In genomic region chr10:7582157-7582890, GRCm38 (mm10) we compare ENCODE assay signal across 12 mouse cellular contexts. TPM values are rescaled to one million over a fixed set of nuclear protein-coding genes. Genes with fewer than 3 reads are reported as not detected.
DNase-seq lines count a peak whose midpoint lies in the region; ATAC-seq and TF ChIP-seq lines count a peak whose summit lies in the region.
"Had no signal": no experiment of that assay in that cellular context is flagged by ENCODE, and none has a peak within 500 bp of the region (broad histone marks: within the 10 kb centered on the region; RNA-seq: fewer than 3 reads in every experiment).

No protein-coding gene starts in this region.

- H3K4me1 ChIP-seq in liver, postnatal 0 days (ENCODE audit: insufficient read depth) = no peaks in the 10 kb centered on the region
- no peaks in the 10 kb centered on the region for H3K4me1 ChIP-seq in liver, embryonic 12.5 days
- H3K4me1 ChIP-seq in limb, embryonic 15.5 days = no peaks in the 10 kb centered on the region
- H3K4me1 ChIP-seq: embryonic facial prominence, embryonic 15.5 days; kidney, embryonic 15.5 days; liver, embryonic 13.5 days had no signal

- H3K27me3 ChIP-seq in liver, postnatal 0 days (ENCODE audit: insufficient read depth, low read length) = no peaks in the 10 kb centered on the region
- 0 out of 2 replicates have a peak, but pooled peaks cover 2% of the 10 kb centered on the region for H3K27me3 ChIP-seq in liver, embryonic 12.5 days (replicated peaks)
- peaks cover 8% of the 10 kb centered on the region; the same call in 1 of the 2 replicates for H3K27me3 ChIP-seq in limb, embryonic 15.5 days
- H3K27me3 ChIP-seq: embryonic facial prominence, embryonic 15.5 days; liver, embryonic 13.5 days had no signal

- no peaks in the 10 kb centered on the region for H3K36me3 ChIP-seq in liver, postnatal 0 days (replicated peaks; ENCODE audit: insufficient read depth, low read length)
- no peaks in the 10 kb centered on the region for H3K36me3 ChIP-seq in liver, embryonic 12.5 days
- H3K36me3 ChIP-seq in limb, embryonic 15.5 days = no peaks in the 10 kb centered on the region
- H3K36me3 ChIP-seq: embryonic facial prominence, embryonic 15.5 days; kidney, embryonic 15.5 days; liver, embryonic 13.5 days had no signal

- WGBS in liver, postnatal 0 days (ENCODE audit: insufficient replicate concordance) = 21% methylated on average over 11 of the region's 11 CpGs
- 23% methylated on average over 11 of the region's 11 CpGs for WGBS in liver, embryonic 12.5 days (ENCODE audit: insufficient replicate concordance)
- 38% methylated on average over 11 of the region's 11 CpGs for WGBS in limb, embryonic 15.5 days

- peak; percentile 5 for DNase-seq in embryo, embryonic 11 days
- DNase-seq in embryo, embryonic 9.5 days (ENCODE audit: extremely low spot score) = no peak
- DNase-seq in liver, postnatal 0 days = no peak
- DNase-seq in thymus, postnatal 25 days = peak; percentile 70
- no peak for DNase-seq in urinary bladder, postnatal 10 days (ENCODE audit: low spot score)
- DNase-seq in gastrocnemius, adult 8-10 months (ENCODE audit: low spot score in 2 of 2) = no peak
- DNase-seq: liver, embryonic 13.5 days; right cerebral cortex, postnatal 25 days had no signal

- no peaks in the 10 kb centered on the region for H3K9me3 ChIP-seq in liver, postnatal 0 days (ENCODE audit: low read length)
- no peaks in the 10 kb centered on the region for H3K9me3 ChIP-seq in liver, embryonic 12.5 days (replicated peaks)
- H3K9me3 ChIP-seq in limb, embryonic 15.5 days = no peaks in the 10 kb centered on the region
- H3K9me3 ChIP-seq: embryonic facial prominence, embryonic 15.5 days; kidney, embryonic 15.5 days; liver, embryonic 13.5 days had no signal

- no peak overlapping the region for H3K9ac ChIP-seq in liver, postnatal 0 days (replicated peaks)
- no peak overlapping the region for H3K9ac ChIP-seq in liver, embryonic 12.5 days
- H3K9ac ChIP-seq in limb, embryonic 15.5 days = no peak overlapping the region
- H3K9ac ChIP-seq: embryonic facial prominence, embryonic 15.5 days; kidney, embryonic 15.5 days; liver, embryonic 13.5 days had no signal

- TF ChIP-seq CTCF in liver, postnatal 0 days (IDR thresholded peaks at IDR 0.05; ENCODE audit: low read depth) = no peak

- H3K4me2 ChIP-seq in liver, postnatal 0 days (ENCODE audit: low read depth, low read length) = no peak overlapping the region
- no peak overlapping the region for H3K4me2 ChIP-seq in liver, embryonic 12.5 days
- no peak overlapping the region for H3K4me2 ChIP-seq in limb, embryonic 15.5 days
- H3K4me2 ChIP-seq: embryonic facial prominence, embryonic 15.5 days; kidney, embryonic 15.5 days; liver, embryonic 13.5 days had no signal

- no peak overlapping the region for H3K4me3 ChIP-seq in liver, postnatal 0 days (ENCODE audit: low read depth, low read length)
- no peak overlapping the region for H3K4me3 ChIP-seq in liver, embryonic 12.5 days
- no peak overlapping the region for H3K4me3 ChIP-seq in limb, embryonic 15.5 days
- H3K4me3 ChIP-seq: embryonic facial prominence, embryonic 15.5 days; kidney, embryonic 15.5 days; liver, embryonic 13.5 days had no signal

- no peak overlapping the region for H3K27ac ChIP-seq in liver, postnatal 0 days (ENCODE audit: low read depth)
- no peak overlapping the region for H3K27ac ChIP-seq in liver, embryonic 12.5 days
- H3K27ac ChIP-seq in limb, embryonic 15.5 days = no peak overlapping the region
- H3K27ac ChIP-seq: embryonic facial prominence, embryonic 15.5 days; kidney, embryonic 15.5 days; liver, embryonic 13.5 days had no signal

- no peak for TF ChIP-seq EP300 in liver, postnatal 0 days (IDR thresholded peaks at IDR 0.05; ENCODE audit: low read depth)

- 0 out of 2 replicates have a peak, but pooled peaks have one; percentile 21 for ATAC-seq in liver, postnatal 0 days
- no peak for ATAC-seq in liver, embryonic 12.5 days
- ATAC-seq in limb, embryonic 15.5 days (ENCODE audit: insufficient number of reproducible peaks, low FRiP score, low TSS enrichment, low read depth) = peak; percentile 44; the same call in 1 of the 2 replicates

RNA-seq across cellular contexts. Expression of gene Lrp11, which starts 7.3 kb away (rescaled TPM):
- polyA plus RNA-seq in liver, postnatal 0 days (2015; fragmentation: Nextera tagmentation; extraction: Ambion mirVana) = 0.26 and 0.28 TPM in 2 replicates
- 1.6 and 1.8 TPM in 2 replicates for polyA plus RNA-seq in liver, embryonic 12.5 days (2016; fragmentation: Nextera tagmentation; extraction: Ambion mirVana)
- polyA plus RNA-seq in limb, embryonic 15.5 days (2015; fragmentation: Nextera tagmentation; extraction: Ambion mirVana) = 0.88 and 1.5 TPM in 2 replicates
- 1 to 10 TPM in 3 of 4 experiments, under 1 TPM in 1; 0.99 to 1.3 (median 1.1) TPM for total RNA-seq in gastrocnemius, adult 8-10 months (2022)

Comparison
In these comparisons a context has a peak if more than half of its experiments do, and no peak if none do; other contexts are left out.
1. DNase-seq: peak in embryo, embryonic 11 days (single experiment) and thymus, postnatal 25 days (single experiment); none in embryo, embryonic 9.5 days (single experiment), liver, postnatal 0 days (single experiment), urinary bladder, postnatal 10 days (single experiment) and gastrocnemius, adult 8-10 months (0 of 2).